Mouse (Mus musculus): Measurements from ENCODE around the gene Vcl. TPM values are rescaled to one million over a fixed set of nuclear protein-coding genes. Genes with fewer than 3 reads are reported as not detected.

The Vcl gene
- polyA plus RNA-seq, 1 experiment = 104 TPM

- TF ChIP-seq E2F4 (IDR thresholded peaks at IDR 0.05; ENCODE audit: insufficient read depth) (no peak), MYOG (IDR thresholded peaks at IDR 0.05; ENCODE audit: control insufficient read depth in 1 of 3, insufficient read depth in 1 of 3, insufficient read length in 2 of 3, low read depth in 2 of 3) (no peak), POLR2AphosphoS2 (IDR thresholded peaks at IDR 0.05; ENCODE audit: insufficient read length, low read depth) (no peak), POLR2A (IDR thresholded peaks at IDR 0.05; ENCODE audit: insufficient read length, low read depth) (no peak), MAX (IDR thresholded peaks at IDR 0.05; ENCODE audit: low read depth) (no peak), CEBPB (IDR thresholded peaks at IDR 0.05; ENCODE audit: insufficient read depth, poor library complexity, severe bottlenecking) (no peak), TCF3 (IDR thresholded peaks at IDR 0.05; ENCODE audit: insufficient read length, low read depth) (no peak), SRF (IDR thresholded peaks at IDR 0.05; ENCODE audit: control insufficient read depth, insufficient read length, low read depth) (no peak), USF1 (IDR thresholded peaks at IDR 0.05; ENCODE audit: low read depth) (no peak), REST (IDR thresholded peaks at IDR 0.05; ENCODE audit: insufficient read depth, insufficient read length) (no peak), TCF12 (IDR thresholded peaks at IDR 0.05; ENCODE audit: insufficient read depth, poor library complexity, severe bottlenecking) (no peak), MYOD1 (IDR thresholded peaks at IDR 0.05; ENCODE audit: control insufficient read depth in 1 of 3, insufficient read length in 2 of 3, low read depth in 2 of 3) (no peak)
- Histone ChIP-seq H3K4me3 (peak overlapping the region; percentile 96), H3K36me3 (ENCODE audit: control insufficient read depth, insufficient read depth) (no peaks in the 10 kb centered on the region)
These were observed 1.5 kb downstream of the Vcl start for GRCm38 (mm10) chr14:20930481-20931391.

GRCm38 (mm10) chr14:20938424-20938823 lies 9.2 kb downstream of the Vcl start:
- H3K36me3 ChIP-seq (ENCODE audit: control insufficient read depth, insufficient read depth) = no peaks in the 10 kb centered on the region
- peak overlapping the region; percentile 63 for H3K4me2 ChIP-seq (ENCODE audit: low read depth)
- peaks cover 99% of the 10 kb centered on the region for H3K79me2 ChIP-seq (ENCODE audit: control insufficient read depth, insufficient read depth)
- H3K4me3 ChIP-seq = no peak overlapping the region
- TF ChIP-seq CEBPB (IDR thresholded peaks at IDR 0.05; ENCODE audit: insufficient read depth, poor library complexity, severe bottlenecking) (no peak), TCF12 (IDR thresholded peaks at IDR 0.05; ENCODE audit: insufficient read depth, poor library complexity, severe bottlenecking) (no peak), USF1 (IDR thresholded peaks at IDR 0.05; ENCODE audit: low read depth) (no peak), REST (IDR thresholded peaks at IDR 0.05; ENCODE audit: insufficient read depth, insufficient read length) (no peak), POLR2AphosphoS2 (IDR thresholded peaks at IDR 0.05; ENCODE audit: insufficient read length, low read depth) (no peak), TCF3 (IDR thresholded peaks at IDR 0.05; ENCODE audit: insufficient read length, low read depth) (no peak), E2F4 (IDR thresholded peaks at IDR 0.05; ENCODE audit: insufficient read depth) (no peak), MYOD1 (IDR thresholded peaks at IDR 0.05; ENCODE audit: control insufficient read depth in 1 of 3, insufficient read length in 2 of 3, low read depth in 2 of 3) (peak in 1 of 3 experiments; percentile 12)
- no peaks in the 10 kb centered on the region for H3K27me3 ChIP-seq (ENCODE audit: control insufficient read depth, insufficient read depth, insufficient read length)
- H3ac ChIP-seq (ENCODE audit: control insufficient read depth, insufficient read length) = no peak overlapping the region

More at GRCm38 (mm10) chr14:20930481-20931391, 1.5 kb downstream of the Vcl start:
- Histone ChIP-seq H3K4me2 (ENCODE audit: low read depth) (peak overlapping the region; percentile 84), H3K27me3 (ENCODE audit: control insufficient read depth, insufficient read depth, insufficient read length) (no peaks in the 10 kb centered on the region), H3K79me2 (ENCODE audit: control insufficient read depth, insufficient read depth) (peaks cover 63% of the 10 kb centered on the region), H3ac (ENCODE audit: control insufficient read depth, insufficient read length) (peak overlapping the region; percentile 74)

DNA sequence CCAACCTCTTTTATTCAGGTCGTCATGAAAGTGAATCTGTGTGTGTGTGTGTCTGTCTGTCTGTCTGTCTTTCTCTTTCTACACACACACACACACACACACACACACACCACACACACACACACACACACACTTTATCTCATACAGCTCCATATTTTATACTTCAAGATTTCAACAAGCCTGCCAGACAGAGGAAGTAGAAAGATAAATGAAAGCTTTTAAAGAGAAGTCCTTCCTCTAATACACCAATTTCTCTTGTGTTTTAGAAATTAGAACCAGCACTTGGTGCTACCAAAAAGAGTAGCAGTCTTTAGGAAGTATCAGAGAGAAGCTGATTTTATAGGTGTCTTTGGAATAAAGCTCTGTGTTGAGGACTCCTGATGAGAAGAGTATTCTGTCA lies 9.7 kb downstream of the Vcl start:
- Histone ChIP-seq H3K36me3 (ENCODE audit: control insufficient read depth, insufficient read depth) (no peaks in the 10 kb centered on the region), H3K4me3 (no peak overlapping the region), H3K4me2 (ENCODE audit: low read depth) (peak overlapping the region; percentile 63), H3K27me3 (ENCODE audit: control insufficient read depth, insufficient read depth, insufficient read length) (no peaks in the 10 kb centered on the region), H3K79me2 (ENCODE audit: control insufficient read depth, insufficient read depth) (peaks cover 99% of the 10 kb centered on the region), H3ac (ENCODE audit: control insufficient read depth, insufficient read length) (no peak overlapping the region)
- TF ChIP-seq CEBPB (IDR thresholded peaks at IDR 0.05; ENCODE audit: insufficient read depth, poor library complexity, severe bottlenecking) (no peak), MYOG (IDR thresholded peaks at IDR 0.05; ENCODE audit: control insufficient read depth in 1 of 3, insufficient read depth in 1 of 3, insufficient read length in 2 of 3, low read depth in 2 of 3) (no peak), TCF3 (IDR thresholded peaks at IDR 0.05; ENCODE audit: insufficient read length, low read depth) (no peak)

GRCm38 (mm10) chr14:20945296-20945695 lies 16.1 kb downstream of the Vcl start:
- Histone ChIP-seq H3K36me3 (ENCODE audit: control insufficient read depth, insufficient read depth) (peaks cover 5% of the 10 kb centered on the region), H3K79me2 (ENCODE audit: control insufficient read depth, insufficient read depth) (peaks cover 96% of the 10 kb centered on the region), H3ac (ENCODE audit: control insufficient read depth, insufficient read length) (no peak overlapping the region), H3K27me3 (ENCODE audit: control insufficient read depth, insufficient read depth, insufficient read length) (no peaks in the 10 kb centered on the region), H3K4me3 (no peak overlapping the region), H3K4me2 (ENCODE audit: low read depth) (no peak overlapping the region)
- TF ChIP-seq SRF (IDR thresholded peaks at IDR 0.05; ENCODE audit: control insufficient read depth, insufficient read length, low read depth) = no peak
- TF ChIP-seq TCF3 (IDR thresholded peaks at IDR 0.05; ENCODE audit: insufficient read length, low read depth) = no peak
- no peak for TF ChIP-seq TCF12 (IDR thresholded peaks at IDR 0.05; ENCODE audit: insufficient read depth, poor library complexity, severe bottlenecking)
- no peak for TF ChIP-seq USF1 (IDR thresholded peaks at IDR 0.05; ENCODE audit: low read depth)
- no peak for TF ChIP-seq POLR2A (IDR thresholded peaks at IDR 0.05; ENCODE audit: insufficient read length, low read depth)
- TF ChIP-seq MYOG (IDR thresholded peaks at IDR 0.05; ENCODE audit: control insufficient read depth in 1 of 3, insufficient read depth in 1 of 3, insufficient read length in 2 of 3, low read depth in 2 of 3) = no peak
- no peak for TF ChIP-seq CEBPB (IDR thresholded peaks at IDR 0.05; ENCODE audit: insufficient read depth, poor library complexity, severe bottlenecking)
- no peak for TF ChIP-seq MYOD1 (IDR thresholded peaks at IDR 0.05; ENCODE audit: control insufficient read depth in 1 of 3, insufficient read length in 2 of 3, low read depth in 2 of 3)
- no peak for TF ChIP-seq REST (IDR thresholded peaks at IDR 0.05; ENCODE audit: insufficient read depth, insufficient read length)
- TF ChIP-seq E2F4 (IDR thresholded peaks at IDR 0.05; ENCODE audit: insufficient read depth) = no peak
- TF ChIP-seq MAX (IDR thresholded peaks at IDR 0.05; ENCODE audit: low read depth) = no peak
- TF ChIP-seq POLR2AphosphoS2 (IDR thresholded peaks at IDR 0.05; ENCODE audit: insufficient read length, low read depth) = no peak
